Mouse (Mus musculus) midbrain, postnatal 0 days (tissue): ENCODE measurements at regions not wholly inside any gene's neighbourhood (a gene's known extent, or its start where the extent isn't known, plus 50 kb on each side); places are given as distances from the start of the nearest gene placed in this dataset.

ENCODE experiments used
- ATAC-seq: fragments of 200-750 bp; cut with Nextera tagmentation; 2 replicates; pipeline ENCODE4 v1.8.0; 2017; ENCODE audit warnings: moderate number of reproducible peaks, mild to moderate bottlenecking, moderate TSS enrichment, moderate library complexity; ENCODE audit not compliant: low FRiP score
- DNase-seq: peaks from one replicate; pipeline ENCODE4 v3.0.0-alpha.2; 2015; ENCODE audit warnings: low spot score
- H3K27ac ChIP-seq: fragments of 300-500 bp; sonication (generic); 2 replicates; pipeline ENCODE4 v1.5.1; 2014; ENCODE audit warnings: low read depth, mild to moderate bottlenecking, low read length, mixed read lengths
- H3K27me3 ChIP-seq: fragments of 300-500 bp; sonication (generic); 2 replicates; pipeline ENCODE4 v1.6.1; 2014; ENCODE audit warnings: low read length, control low read depth, mixed read lengths; ENCODE audit not compliant: insufficient read depth
- H3K36me3 ChIP-seq: fragments of 300-500 bp; sonication (generic); 2 replicates; pipeline ENCODE4 v1.6.1; 2014; ENCODE audit warnings: low read length, control low read depth, mixed read lengths; ENCODE audit not compliant: insufficient read depth
- H3K4me1 ChIP-seq: fragments of 300-500 bp; sonication (generic); 2 replicates; pipeline ENCODE4 v1.6.1; 2014; ENCODE audit warnings: mild to moderate bottlenecking, control low read depth, antibody characterized with exemption, low read length, mixed read lengths; ENCODE audit not compliant: insufficient read depth
- H3K4me2 ChIP-seq: fragments of 300-500 bp; sonication (generic); 2 replicates; pipeline ENCODE4 v1.6.1; 2014; ENCODE audit warnings: low read depth, mild to moderate bottlenecking, low read length, mixed read lengths; ENCODE audit not compliant: poor library complexity, severe bottlenecking
- H3K4me3 ChIP-seq: fragments of 300-500 bp; sonication (generic); 2 replicates; pipeline ENCODE4 v1.5.1; 2014; ENCODE audit warnings: low read depth, mild to moderate bottlenecking, low read length, moderate library complexity
- H3K9ac ChIP-seq: fragments of 300-500 bp; sonication (generic); replicated peaks from 2 replicates; pipeline ENCODE4 v1.6.1; 2014; ENCODE audit warnings: mild to moderate bottlenecking, low read length, moderate library complexity, mixed read lengths; ENCODE audit not compliant: poor library complexity, severe bottlenecking
- H3K9me3 ChIP-seq: fragments of 300-500 bp; sonication (generic); 2 replicates; pipeline ENCODE4 v1.6.1; 2016; ENCODE audit warnings: low read length, control low read depth
- CTCF ChIP-seq: IDR thresholded peaks from 2 replicates; pipeline ENCODE4 v1.5.1; 2016; ENCODE audit warnings: antibody characterized with exemption, mild to moderate bottlenecking
- WGBS: fragments of 180-500 bp; shearing (Covaris S2); extraction: QIAGEN DNeasy Blood & Tissue Kit; methylation state at CpG from one replicate; pipeline ENCODE4 v1.1.7; 2014; 5-methylcytosine and 5-hydroxymethylcytosine counted together

DNA sequence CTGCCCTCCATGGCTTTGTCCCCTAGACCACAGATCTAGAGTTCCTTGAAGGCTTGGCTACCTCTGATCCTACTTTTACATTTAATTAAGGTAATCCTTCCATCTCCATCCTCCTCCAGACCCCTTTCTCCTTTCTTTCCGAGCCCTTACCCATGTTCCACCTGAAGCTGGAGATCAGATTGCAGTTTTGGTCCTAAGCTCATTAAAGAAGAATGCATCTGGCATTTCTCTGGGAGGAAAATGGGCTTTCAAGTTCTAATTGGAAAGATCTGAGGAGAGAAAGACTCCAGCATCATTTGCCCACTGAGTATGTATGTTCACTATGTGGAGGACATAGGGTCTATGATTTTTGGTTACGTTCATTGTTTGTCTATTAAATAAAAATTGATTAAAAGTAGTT is 112.2 kb downstream of the Sem1 start:
- Histone ChIP-seq H3K4me1 (0 out of 2 replicates have a peak, but pooled peaks cover 2% of the 10 kb centered on the region), H3K9me3 (no peaks in the 10 kb centered on the region), H3K4me3 (no peak overlapping the region), H3K9ac (no peak overlapping the region), H3K4me2 (no peak overlapping the region), H3K36me3 (no peaks in the 10 kb centered on the region), H3K27me3 (no peaks in the 10 kb centered on the region), H3K27ac (no peak overlapping the region)
- DNase-seq (no peak), ATAC-seq (no peak)
- WGBS: 57% methylated on average over 2 of the region's 2 CpGs
- no peak for TF ChIP-seq CTCF

DNA sequence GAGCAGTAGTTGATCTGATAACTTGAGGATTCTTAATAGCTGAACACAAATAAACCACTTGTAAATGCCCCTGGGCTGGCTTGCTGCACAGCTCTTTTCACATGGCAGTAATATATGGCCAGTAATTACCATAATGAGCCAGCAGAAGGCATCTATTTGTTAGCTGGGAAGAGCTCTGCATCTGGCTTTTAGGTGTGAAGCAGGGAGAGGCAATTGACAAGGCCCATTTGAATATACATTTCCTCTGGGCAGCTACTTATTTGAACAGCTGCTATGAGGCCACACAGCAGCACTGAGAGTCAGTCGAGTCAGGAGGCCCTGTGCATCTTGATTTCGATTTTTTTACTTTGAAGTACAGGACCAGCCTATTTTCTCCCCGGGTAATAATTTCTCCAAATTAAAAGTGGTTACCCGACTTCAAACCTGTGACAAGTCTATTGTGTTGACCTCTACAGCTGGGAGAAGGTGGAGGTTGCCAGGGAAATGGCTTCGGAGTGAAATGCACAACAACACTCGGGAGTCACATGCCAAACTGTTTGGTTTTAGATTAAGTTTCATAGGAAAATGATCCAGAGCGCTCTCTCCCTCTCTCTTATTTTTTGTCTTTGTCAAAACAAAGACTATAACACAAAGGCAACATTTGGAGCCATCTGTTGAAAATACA is 114.5 kb downstream of the Sem1 start:
- Histone ChIP-seq H3K4me1 (peaks cover 2% of the 10 kb centered on the region; the same call in 1 of the 2 replicates), H3K27ac (no peak overlapping the region), H3K9ac (no peak overlapping the region), H3K4me2 (no peak overlapping the region), H3K4me3 (no peak overlapping the region), H3K36me3 (no peaks in the 10 kb centered on the region), H3K27me3 (no peaks in the 10 kb centered on the region), H3K9me3 (no peaks in the 10 kb centered on the region)
- DNase-seq: peak; percentile 42
- 20% methylated on average over 7 of the region's 7 CpGs for WGBS
- no peak for ATAC-seq
- TF ChIP-seq CTCF: peak; percentile 27; the same call in 1 of the 2 replicates

DNA sequence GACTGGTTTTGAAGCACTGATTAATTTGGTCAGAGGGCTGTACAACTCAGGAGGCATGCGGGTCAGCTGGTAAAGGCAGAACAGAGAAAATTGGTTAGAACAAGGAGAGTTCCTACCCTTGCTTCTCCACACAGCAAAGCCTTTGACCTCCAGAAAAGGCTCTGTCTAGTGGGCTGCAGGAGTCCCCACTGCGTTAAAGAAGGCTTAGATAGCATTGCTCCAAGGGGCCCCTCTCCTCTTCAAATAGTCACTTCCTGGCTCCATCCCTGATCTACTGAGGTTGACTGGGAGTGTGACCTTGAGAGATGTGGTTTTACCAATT is 118.6 kb downstream of the Sem1 start:
- H3K4me3 ChIP-seq: no peak overlapping the region
- no peak overlapping the region for H3K9ac ChIP-seq
- no peaks in the 10 kb centered on the region for H3K9me3 ChIP-seq
- no peak overlapping the region for H3K4me2 ChIP-seq
- H3K27ac ChIP-seq: no peak overlapping the region
- 21% methylated on average over 2 of the region's 2 CpGs for WGBS
- ATAC-seq (peak; percentile 23; the same call in 1 of the 2 replicates), DNase-seq (no peak)
- H3K36me3 ChIP-seq: no peaks in the 10 kb centered on the region
- H3K4me1 ChIP-seq: peaks cover 2% of the 10 kb centered on the region; the same call in 1 of the 2 replicates
- TF ChIP-seq CTCF: no peak
- H3K27me3 ChIP-seq: no peaks in the 10 kb centered on the region

DNA sequence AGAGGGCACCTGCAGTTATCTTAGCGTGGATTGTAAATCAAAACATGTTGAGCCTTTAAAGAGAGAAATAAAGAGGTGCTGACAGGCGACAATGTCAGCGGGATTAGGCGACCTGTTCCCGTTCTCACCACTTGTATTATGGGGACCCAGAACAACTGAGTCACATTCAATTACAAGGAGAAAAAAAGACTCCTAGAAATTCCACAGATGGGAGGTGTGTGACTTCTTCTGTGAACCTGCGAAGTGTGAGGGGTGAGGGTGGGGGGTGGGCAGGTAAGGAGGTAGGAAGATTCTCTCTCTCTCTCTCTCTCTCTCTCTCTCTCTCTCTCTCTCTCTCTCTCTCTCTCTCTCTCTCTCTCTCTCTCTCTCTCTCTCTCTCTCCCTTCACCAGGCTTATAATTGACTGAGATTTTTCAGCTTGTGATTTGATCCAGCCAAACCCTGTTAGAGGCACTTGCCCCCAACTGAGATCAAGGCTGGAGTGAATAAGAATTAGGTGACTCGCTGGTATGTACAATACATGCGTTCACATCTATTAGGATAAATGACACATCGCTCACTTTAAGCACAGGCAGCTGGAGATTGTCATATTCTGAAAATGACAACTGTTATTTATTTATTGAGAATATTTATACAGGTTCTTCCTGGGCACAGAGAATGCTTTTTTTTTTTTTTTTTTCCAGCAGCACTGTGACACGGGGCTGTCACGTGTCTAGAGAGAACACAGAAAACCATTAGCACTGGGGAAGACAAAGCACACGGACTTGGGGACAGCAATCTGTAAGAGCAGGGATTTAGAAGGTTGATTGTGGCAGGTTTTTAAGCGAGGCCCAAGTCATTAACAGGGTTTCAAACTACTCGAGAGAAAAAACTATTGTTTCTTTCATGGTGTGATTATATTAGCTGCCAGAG is 119.2 kb downstream of the Sem1 start:
- Histone ChIP-seq H3K27me3 (no peaks in the 10 kb centered on the region), H3K9ac (no peak overlapping the region), H3K27ac (no peak overlapping the region), H3K4me1 (peaks cover 2% of the 10 kb centered on the region; the same call in 1 of the 2 replicates), H3K4me3 (no peak overlapping the region), H3K9me3 (no peaks in the 10 kb centered on the region), H3K4me2 (peak overlapping the region; percentile 22), H3K36me3 (no peaks in the 10 kb centered on the region)
- DNase-seq (peak; percentile 9), ATAC-seq (peak; percentile 75)
- 15% methylated on average over 14 of the region's 14 CpGs for WGBS
- no peak for TF ChIP-seq CTCF

DNA sequence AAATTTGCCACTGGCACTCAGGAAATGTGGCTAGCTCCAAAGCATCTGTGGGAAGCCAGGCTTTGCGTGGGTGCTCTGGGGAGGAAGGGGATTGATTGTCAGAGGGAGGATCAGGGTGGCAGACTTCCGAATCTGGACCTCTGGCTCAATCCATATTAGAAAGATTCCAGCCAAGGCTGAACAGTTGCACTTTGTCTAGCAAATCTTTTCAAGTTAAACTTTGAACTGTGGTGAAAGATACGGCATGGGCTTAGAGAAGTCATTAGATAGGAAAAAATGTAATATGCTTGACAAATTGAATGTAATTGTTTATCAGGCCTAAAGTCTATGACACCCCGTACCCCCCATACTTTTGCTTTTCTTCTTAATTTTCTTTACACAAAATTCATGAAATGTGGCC is 120.7 kb downstream of the Sem1 start:
- no peak for TF ChIP-seq CTCF

DNA sequence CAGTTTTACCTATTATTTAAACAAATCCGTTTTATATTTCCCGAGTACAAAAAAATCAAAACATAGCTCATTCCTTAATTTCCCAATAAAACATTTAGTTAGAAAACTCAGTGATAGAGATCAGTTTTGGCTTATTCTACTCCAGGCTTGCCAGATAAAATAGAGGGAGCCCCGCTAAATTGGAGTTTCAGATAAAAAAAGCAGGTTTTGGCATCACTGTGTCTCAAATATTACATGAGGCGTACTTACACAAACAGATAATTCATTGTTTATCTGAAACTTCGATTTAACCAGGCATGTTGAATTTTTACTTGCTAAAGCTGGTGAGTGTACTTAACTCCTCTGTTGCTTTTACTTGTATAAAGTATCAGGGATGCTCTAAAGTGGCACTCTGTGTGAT is 121.5 kb downstream of the Sem1 start:
- Histone ChIP-seq H3K4me1 (no peaks in the 10 kb centered on the region; the same call in 1 of the 2 replicates), H3K27me3 (no peaks in the 10 kb centered on the region), H3K4me2 (no peak overlapping the region), H3K4me3 (no peak overlapping the region), H3K9me3 (no peaks in the 10 kb centered on the region), H3K9ac (no peak overlapping the region), H3K36me3 (no peaks in the 10 kb centered on the region), H3K27ac (no peak overlapping the region)
- ATAC-seq (no peak), DNase-seq (no peak)
- 87% methylated on average over 5 of the region's 5 CpGs for WGBS
- no peak for TF ChIP-seq CTCF

More for the DNA sequence above, 120.7 kb downstream of the Sem1 start:
- ATAC-seq (no peak), DNase-seq (no peak)
- Histone ChIP-seq H3K4me2 (no peak overlapping the region), H3K4me3 (no peak overlapping the region), H3K27ac (no peak overlapping the region), H3K36me3 (no peaks in the 10 kb centered on the region), H3K9ac (no peak overlapping the region), H3K9me3 (no peaks in the 10 kb centered on the region), H3K4me1 (no peaks in the 10 kb centered on the region; the same call in 1 of the 2 replicates), H3K27me3 (no peaks in the 10 kb centered on the region)
- WGBS: 77% methylated on average over 4 of the region's 4 CpGs
